Mouse (Mus musculus) c-Kit-positive CD71-positive TER-119-negative erythroid progenitor cells, embryonic 14.5 days (primary cell): ENCODE results near the gene Caln1.

Experiments
- DNase-seq: peaks from one replicate; pipeline ENCODE4 v3.0.0-alpha.2; 2013; ENCODE audit warnings: low read depth

The Caln1 gene

DNA sequence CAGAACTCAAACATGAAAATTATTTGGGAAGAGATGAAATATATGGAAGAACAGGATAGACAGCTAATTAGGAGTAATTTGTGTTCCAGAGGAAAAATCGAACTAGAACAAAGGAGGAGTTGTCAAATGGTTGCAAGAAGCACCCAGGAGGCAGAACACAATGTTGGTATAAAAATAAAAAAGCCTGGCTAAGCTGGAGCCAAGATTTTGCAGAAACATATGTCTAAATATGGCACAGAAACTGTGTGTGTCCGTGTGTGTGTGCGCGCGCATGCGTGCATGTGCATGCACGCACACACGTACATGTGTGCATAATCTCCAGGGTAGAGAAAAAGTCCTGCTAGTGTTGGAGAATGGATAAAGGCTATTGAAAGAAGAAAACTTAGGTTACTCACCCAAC lies 443.3 kb downstream of the Caln1 start:
- DNase-seq, result no peak

DNA sequence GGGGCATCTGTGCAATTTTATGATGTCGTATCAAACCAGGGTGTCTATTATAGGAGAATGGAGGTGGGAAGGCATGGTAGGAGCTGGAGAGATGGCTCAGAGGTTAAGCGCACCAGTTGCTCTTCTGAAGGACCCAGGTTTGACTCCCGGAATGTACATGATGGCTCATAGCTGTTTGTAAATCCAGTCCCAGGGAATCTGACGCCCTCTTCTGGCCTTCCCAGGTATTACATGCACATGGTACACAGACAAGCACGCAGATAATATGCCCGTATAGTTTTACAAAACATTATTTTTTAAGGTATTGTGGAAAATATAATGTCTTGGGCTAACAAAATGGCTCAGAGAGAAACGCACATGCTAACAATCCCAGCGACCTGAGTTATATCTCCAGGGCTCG lies 443.8 kb downstream of the Caln1 start:
- no peak for DNase-seq

DNA sequence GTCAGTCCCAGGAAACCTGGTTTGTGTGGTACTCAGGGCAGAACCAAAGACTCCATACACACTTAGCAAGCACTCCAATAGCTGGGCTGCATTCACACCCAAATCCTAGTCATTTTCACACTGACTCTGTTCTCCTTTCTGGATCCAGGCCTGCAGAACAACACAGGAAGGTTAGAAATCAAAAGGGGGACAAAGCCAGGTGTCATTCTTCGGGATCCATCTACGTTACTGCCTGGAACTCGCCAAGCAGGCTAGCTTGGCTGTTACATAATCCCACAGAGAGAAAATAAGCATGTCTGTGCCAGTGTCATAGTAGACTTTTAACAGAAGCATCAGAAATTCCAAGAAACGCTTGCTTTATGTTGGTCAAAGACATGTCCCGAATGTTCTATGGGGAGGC lies 446.1 kb downstream of the Caln1 start:
- no peak for DNase-seq

DNA sequence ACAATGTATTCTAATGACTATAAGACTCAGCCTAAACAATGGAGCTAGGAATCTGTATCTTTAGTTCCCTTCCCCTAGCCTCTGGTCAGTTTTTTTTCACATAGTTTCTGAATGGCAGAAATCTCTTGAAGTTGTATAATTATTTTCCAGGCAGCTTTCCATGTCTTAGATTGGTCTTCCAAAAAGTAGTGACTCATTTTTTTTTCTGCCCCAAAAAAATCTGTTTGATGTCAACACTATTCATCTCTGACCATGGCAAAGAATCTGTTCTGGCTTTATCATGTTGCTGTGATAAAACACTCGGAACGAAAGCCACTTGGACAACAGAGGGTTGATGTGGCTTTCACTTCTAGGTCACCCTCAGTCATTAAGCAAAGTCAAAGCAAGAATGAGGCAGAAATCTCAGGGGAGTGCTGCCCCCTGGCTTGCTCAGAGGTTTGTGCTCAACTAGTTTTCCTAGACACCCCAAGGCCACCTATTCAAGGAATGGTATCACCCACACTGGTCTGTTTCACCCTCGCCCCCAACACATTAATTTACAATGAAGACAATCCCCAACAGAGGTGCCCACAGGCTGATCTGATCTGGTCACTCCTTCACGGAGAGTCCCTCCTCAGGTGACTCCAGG lies 450.9 kb downstream of the Caln1 start:
- DNase-seq, result no peak

DNA sequence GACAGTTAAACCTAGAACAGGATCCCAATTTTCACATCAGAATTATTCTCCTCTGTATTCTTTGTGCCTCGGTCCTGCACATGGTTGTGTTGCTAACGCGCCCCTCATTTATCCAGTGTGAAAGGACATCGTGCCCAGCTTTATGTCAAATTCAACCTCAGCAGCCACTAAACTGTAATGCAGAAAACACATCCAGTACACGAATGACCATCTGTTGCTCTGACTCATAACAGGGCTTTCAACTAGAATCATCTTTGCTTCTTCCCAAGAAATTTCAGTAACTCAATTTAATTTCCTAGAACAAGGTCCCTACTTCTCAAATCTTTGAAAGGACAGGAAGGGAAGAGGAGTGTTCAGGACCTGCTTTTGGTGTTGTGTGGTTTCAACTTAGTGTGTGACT lies 451.4 kb downstream of the Caln1 start:
- no peak for DNase-seq

DNA sequence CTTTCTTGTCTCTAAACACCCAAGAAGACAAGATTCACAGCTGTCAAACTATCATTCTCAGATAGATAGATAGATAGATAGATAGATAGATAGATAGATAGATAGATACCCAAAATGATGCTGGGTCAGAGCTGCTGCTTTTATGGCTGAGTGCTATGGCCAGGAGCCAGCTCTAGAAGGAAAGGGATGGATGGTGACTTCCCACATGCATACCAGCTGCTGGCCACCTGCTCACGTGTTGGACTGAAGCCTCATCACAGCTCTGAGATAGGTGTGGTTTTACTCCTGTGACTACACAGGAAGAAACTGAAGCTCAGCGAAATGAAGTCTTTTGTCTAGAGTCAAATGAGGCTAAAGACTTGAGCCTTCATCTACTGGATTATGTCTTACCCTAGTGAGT lies 456.5 kb downstream of the Caln1 start:
- no peak for DNase-seq

DNA sequence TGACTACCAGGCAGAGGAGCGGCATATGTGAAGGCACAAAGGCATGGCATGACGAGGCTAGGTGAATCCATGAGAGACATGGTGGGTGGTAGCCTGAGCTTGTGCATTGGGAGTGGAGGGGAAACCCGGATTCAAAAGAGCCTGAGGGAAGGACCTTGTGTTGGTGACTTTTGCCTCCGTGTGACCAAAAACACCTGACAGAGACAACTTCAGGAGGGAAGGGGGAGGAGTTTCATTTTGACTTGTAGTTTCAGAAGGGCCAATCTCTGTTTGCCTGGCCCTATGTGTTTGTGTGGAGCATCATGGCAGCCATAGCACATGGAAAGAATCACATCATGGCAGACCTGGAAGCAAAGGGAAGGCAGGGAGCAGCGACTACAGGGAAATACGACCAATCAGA lies 479.3 kb downstream of the Caln1 start:
- DNase-seq, result no peak

DNA sequence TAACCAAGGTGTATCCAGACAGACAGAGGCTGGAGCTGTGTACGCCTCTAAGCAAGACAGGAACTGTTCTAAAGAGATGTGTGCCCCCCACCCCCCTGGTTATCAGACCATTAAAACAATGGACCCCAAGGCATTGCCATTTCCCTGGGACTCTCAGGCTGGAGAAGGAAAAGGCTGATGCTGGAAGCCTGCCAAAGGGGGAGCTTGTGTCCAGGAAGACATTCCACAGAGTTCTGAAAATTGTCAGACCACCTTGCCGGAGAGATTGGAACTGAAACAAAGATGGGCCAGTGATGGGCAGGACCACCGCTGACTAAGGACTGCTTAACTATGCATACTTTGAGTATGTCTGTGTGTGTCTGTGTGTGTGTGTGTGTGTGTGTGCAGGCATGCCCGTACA lies 480.4 kb downstream of the Caln1 start:
- no peak for DNase-seq

DNA sequence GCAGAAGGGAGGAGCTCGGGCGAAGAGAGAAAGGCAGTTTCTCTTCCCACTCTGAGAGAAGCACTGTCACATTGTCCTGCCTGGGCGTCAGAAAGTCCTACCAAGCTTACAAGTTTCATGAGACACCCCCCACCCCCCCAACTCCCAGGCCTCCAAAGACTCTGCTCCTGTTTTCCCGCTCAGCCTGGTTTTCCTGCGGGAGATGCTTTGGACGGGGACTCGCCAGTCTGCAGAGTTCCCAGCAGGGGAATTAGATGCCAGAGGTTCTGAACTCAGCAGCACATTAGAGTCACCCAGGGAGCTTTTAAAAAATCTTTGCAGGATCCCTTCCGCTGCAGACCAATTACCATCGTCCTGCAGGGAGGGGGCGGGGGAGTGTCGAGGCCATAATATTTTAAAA lies 482.9 kb downstream of the Caln1 start:
- DNase-seq, result no peak

DNA sequence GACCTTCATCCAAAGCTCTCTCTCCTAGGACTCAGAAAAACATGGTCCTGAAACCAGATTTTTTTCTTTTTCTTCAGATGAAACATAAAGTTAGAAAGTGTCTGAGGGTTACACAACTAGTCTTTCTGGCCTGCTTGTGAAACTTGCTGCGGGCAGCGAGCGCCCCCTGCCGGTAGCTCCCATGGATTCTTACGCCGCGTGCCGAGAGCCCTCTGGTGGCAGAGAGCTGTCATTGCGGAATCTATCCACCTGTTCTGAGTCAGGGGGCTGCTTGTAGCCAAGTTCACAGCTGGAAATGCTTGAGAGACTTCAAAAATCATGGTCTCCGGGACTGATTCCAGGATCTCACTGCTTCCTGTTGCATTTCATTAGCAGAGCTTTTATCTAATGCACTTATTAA lies 484.1 kb downstream of the Caln1 start:
- peak; percentile 45 for DNase-seq

DNA sequence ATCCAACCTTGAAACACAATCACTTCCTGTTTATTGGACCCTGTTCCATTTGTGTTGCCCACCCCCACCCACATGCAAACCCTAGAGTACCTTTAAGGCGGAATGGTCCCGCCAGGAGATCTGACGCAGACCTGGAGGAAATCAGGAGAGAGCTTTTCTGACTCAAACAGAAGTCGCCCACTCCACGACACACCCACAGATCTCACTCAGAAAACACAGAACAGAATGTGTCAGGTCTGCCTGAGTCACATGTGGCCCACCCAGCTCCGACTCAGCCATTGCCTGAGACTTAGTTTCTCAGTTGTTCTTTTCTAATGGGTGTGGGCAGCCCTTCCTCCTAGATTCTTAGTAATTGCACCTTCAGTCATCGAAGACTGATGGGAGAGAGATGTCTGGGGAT lies 485.2 kb downstream of the Caln1 start:
- DNase-seq, result no peak

DNA sequence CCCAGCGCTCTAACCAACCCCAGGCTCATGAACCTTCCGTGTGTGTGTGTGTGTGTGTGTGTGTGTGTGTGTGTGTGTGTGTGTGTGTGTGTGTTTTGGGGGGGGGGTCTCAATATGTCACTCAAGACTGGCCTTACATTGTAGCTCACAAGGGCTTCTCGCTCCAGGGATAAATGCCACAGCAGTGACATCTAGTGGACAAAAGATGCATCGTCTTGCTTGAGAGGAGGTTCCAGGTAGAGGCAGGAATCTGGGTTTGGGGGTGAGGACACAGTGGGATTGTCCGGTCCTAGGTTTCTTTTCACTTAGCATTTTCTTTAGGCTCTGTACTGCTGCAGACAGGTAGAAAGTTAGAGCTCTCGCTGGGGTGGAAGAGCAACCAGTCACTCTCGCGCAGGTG lies 488.9 kb downstream of the Caln1 start:
- DNase-seq, result peak; percentile 20

DNA sequence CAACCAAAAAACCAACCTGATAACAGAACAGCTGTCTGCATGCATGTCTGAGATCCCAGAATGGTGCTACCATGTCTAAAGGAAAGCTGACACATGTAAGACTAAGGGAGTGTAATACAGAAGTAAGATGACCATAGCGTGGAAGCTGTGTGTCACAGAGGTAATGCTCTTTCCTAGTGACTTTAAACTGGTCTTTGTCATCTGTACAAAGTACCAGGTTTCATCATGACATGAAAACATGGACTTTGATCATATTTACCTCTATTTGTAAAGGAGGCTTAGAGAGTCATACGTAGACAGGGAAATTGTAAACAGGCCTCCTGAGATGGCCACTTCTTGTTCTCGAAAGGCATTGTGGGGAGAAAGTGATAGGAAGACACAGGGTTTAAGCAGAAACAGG lies 489.5 kb downstream of the Caln1 start:
- no peak for DNase-seq

DNA sequence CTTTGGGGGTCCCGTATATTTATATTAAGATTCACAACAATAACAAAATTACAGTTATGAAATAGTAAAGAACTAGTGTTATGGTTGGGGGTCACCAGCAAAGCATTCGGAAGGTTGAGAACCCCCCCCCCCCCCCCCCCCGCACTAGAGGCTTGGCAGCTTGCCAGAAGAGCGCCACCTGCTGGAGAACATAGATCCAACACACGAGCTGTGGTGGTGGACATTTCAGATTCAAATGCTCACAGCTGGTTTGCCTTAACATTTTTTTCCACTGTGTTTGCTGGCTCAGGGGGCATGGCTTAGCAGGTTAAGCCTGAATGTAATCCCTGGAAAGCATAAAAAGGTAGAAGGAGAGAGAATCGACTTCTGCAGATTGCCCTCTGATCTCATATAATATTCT lies 490.5 kb downstream of the Caln1 start:
- no peak for DNase-seq

DNA sequence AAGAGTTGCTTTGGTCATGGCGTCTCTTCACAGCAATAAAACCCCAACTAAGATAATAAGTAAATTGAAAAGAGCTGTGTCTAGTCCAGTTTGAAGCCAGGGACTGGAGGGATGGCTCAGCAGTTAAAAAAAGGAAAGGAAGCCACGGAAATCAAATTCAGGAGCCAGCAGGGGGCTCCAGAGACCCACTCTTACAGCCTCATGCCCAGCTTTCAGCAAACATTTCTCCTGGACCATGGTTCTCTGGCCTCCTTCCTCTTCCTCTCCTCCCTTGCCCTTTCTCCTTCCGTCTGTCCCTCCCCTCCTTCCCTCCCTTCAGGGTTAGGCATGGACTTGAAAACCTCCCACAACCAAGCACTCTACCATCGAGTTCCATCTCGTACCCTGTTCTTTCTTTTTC lies 493.0 kb downstream of the Caln1 start:
- DNase-seq, result no peak

DNA sequence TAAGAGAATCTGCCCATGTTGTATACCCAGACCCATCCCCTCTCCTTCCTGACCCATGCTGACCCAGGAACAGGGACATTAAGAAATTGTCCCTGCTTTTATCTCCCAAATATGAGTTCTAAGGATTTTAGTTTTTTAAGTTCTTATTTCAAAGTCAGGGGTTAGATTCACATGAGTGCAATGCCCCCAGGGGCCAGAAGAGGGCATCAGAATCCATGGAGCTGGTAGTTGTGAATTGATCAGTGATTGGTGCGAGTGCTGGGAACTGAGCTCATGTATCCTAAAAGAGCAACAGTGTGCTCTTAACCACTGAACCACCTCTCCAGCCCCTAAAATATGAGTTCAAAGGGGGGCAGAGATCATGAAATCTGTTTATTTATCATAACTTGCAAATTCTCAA lies 500.6 kb downstream of the Caln1 start:
- DNase-seq, result no peak

DNA sequence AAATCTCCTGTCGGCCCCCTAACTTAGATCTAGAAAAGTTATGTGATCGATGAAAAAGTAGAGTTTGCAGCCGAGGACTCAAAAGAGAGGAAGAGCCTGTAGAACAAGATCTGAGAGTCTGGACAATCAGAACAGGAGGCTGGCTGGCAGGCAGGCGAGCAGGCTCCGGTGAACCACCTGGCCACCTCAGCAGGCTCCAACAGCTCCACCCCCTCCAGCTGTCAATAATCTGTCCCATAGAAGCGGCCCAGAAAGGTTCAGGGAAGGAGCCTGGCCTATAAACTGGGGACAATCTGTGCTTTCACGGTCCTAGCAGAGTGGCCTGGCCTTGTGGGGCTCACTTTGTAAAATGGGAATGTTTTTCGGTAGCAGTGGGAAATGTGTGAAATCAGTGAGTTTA lies 501.8 kb downstream of the Caln1 start:
- no peak for DNase-seq

DNA sequence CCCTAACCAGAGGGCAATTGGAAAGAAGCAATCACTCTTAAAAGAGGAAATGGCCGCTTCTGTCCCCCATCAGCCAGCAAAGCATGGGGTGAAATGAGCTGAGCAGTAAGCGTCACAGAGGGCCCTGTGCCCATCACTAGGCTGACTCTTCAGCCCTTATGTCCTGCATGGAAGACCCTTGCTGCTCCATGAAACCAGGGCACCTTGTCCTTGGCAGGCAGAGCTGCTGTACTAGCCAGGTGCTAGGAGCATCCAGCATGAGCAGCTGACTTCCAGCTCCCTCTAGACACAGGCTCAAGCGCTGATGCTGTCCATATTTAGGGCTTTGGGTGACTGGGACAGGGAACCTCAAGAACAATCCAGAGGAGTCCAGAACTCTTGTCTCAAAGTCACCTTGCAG lies 506.1 kb downstream of the Caln1 start:
- no peak for DNase-seq

DNA sequence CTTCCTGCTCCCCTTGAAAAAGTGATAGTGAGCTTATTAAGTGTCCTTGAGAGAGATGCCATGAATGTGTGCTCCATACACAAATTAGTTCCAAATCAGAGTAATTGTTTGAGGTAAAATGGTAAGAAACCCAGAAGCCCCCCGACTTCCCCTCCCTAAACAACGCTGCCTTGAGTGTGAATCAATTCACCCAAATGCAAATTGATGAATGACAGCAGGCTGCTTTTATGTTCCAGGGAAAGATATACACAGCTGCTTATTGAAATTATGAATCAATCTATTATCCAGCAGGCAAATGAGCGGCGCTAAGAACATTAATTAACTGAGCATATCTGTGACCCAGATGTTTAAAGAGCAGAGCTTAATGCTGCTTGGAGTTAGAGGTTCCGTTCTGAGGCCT lies 511.1 kb downstream of the Caln1 start:
- DNase-seq, result no peak

DNA sequence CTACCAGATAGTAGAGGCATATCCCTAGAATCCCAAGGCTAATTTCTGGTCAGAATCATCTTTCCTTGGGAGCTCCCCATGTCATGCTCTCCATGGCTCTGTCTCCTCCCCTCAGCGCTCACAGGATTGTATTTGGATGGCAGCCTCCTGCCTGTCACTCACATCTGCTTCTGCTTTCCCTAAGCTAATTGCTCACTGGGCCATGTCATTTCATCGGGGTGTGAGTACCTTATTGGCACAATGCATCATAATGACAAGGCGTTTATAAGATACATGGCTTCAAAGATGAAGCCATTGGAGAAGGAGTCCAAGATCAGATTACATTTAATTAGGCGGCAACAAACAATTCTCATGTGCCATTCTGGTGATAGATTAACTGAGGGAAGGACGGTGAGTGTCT lies 522.5 kb downstream of the Caln1 start:
- DNase-seq, result no peak

DNA sequence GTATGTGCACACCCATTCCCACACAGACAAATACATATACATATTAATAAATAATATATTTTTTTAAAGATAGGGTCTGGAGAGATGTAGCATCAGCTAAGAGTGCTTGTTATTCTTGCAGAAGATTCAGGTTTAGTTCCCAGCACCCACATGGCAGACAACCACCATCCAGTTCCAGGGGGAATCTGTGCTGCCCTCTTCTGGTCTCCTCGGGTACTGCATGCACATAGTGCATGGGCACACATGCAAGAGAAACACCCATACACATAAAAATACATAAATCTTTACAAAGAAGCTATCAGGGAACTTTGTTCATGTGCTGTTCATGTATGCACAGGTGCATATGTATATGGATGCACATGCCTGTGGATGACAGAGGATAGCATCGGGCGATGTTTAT lies 526.7 kb downstream of the Caln1 start:
- no peak for DNase-seq
